9 mouse cellular contexts compared by ENCODE assay signal in the genomic region with DNA sequence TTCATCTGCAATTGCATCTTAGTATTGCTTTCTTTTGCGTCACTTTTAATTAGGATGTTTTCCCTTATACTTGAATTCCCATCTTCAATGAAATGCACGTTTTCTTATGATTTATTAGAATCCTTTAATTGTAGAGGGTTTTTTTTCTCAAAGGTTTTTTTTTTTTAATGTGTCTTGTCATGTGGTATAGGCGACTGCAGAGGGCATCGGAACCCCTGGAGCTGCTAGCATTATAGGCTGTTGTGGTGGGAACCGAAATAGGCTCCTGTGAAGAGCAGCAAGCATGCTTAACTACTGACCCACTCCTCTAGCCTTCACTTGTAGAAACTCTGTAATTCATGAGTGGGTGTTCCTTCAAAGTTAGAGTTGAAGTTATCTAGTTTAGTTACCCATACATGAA. TPM values are rescaled to one million over a fixed set of nuclear protein-coding genes. Genes with fewer than 3 reads are reported as not detected.
A peak's percentile ranks its signal among the peaks of the same experiment; 100 is the strongest.
DNase-seq lines count a peak whose midpoint lies in the region; ATAC-seq lines count a peak whose summit lies in the region.
"Had no signal": no experiment of that assay in that cellular context is flagged by ENCODE, and none has a peak within 500 bp of the region (broad histone marks: within the 10 kb centered on the region; RNA-seq: fewer than 3 reads in every experiment).

No protein-coding gene starts in this region.

- H3K9me3 ChIP-seq in embryonic facial prominence, embryonic 11.5 days (replicated peaks; ENCODE audit: control insufficient read depth, low read length): no peaks in the 10 kb centered on the region
- no peaks in the 10 kb centered on the region for H3K9me3 ChIP-seq in limb, embryonic 11.5 days (ENCODE audit: control insufficient read depth, low read length)

- H3K27ac ChIP-seq in embryonic facial prominence, embryonic 11.5 days (replicated peaks; ENCODE audit: low read depth, low read length): no peak overlapping the region
- H3K27ac ChIP-seq in limb, embryonic 11.5 days (replicated peaks; ENCODE audit: low read depth, low read length): no peak overlapping the region

- peak overlapping the region; percentile 98 for H3K9ac ChIP-seq in embryonic facial prominence, embryonic 11.5 days (replicated peaks; ENCODE audit: low read length)
- peak overlapping the region; percentile 37; the same call in 1 of the 2 replicates for H3K9ac ChIP-seq in limb, embryonic 11.5 days (ENCODE audit: low read length)

- H3K4me3 ChIP-seq in embryonic facial prominence, embryonic 11.5 days (ENCODE audit: low read depth, low read length): peak overlapping the region; percentile 98
- peak overlapping the region; percentile 97 for H3K4me3 ChIP-seq in limb, embryonic 11.5 days (ENCODE audit: low read depth, low read length)

- H3K27me3 ChIP-seq in embryonic facial prominence, embryonic 11.5 days (ENCODE audit: control insufficient read depth, insufficient read depth, low read length): no peaks in the 10 kb centered on the region
- no peaks in the 10 kb centered on the region for H3K27me3 ChIP-seq in limb, embryonic 11.5 days (ENCODE audit: control insufficient read depth, insufficient read depth, low read length)

- no peaks in the 10 kb centered on the region for H3K36me3 ChIP-seq in embryonic facial prominence, embryonic 11.5 days (replicated peaks; ENCODE audit: control insufficient read depth, insufficient read depth, low read depth, low read length)
- H3K36me3 ChIP-seq in limb, embryonic 11.5 days (ENCODE audit: control insufficient read depth, insufficient read depth, low read length): no peaks in the 10 kb centered on the region

- 15% methylated on average over 5 of the region's 5 CpGs for WGBS in embryonic facial prominence, embryonic 11.5 days
- 15% methylated on average over 5 of the region's 5 CpGs for WGBS in limb, embryonic 11.5 days

- no peaks in the 10 kb centered on the region; the same call in none of the 2 replicates for H3K4me1 ChIP-seq in embryonic facial prominence, embryonic 11.5 days (ENCODE audit: control insufficient read depth, insufficient read depth, low read length)
- peaks cover 10% of the 10 kb centered on the region; the same call in 1 of the 2 replicates for H3K4me1 ChIP-seq in limb, embryonic 11.5 days (ENCODE audit: control insufficient read depth, insufficient read depth, low read length)

- H3K4me2 ChIP-seq in embryonic facial prominence, embryonic 11.5 days (ENCODE audit: low read depth, low read length): peak overlapping the region; percentile 47
- H3K4me2 ChIP-seq in limb, embryonic 11.5 days (ENCODE audit: low read depth, severe bottlenecking): peak overlapping the region; percentile 43

- ATAC-seq in embryonic facial prominence, embryonic 11.5 days (replicated peaks; ENCODE audit: insufficient number of reproducible peaks, low FRiP score, low TSS enrichment, low read depth): no peak
- no peak for ATAC-seq in limb, embryonic 11.5 days (ENCODE audit: insufficient number of reproducible peaks, low FRiP score, low TSS enrichment, low read depth)

- DNase-seq in thymus, postnatal 0 days (ENCODE audit: low spot score): peak; percentile 43
- DNase-seq in thymus, postnatal 10 days (ENCODE audit: low spot score in 2 of 2): no peak
- DNase-seq in embryonic facial prominence, embryonic 11.5 days (ENCODE audit: low spot score): peak; percentile 35
- no peak for DNase-seq in limb, embryonic 11.5 days (ENCODE audit: low spot score)
- peak; percentile 25 for DNase-seq in retina, postnatal 1 day
- DNase-seq in left cerebral cortex, adult 9 months (ENCODE audit: low spot score in 2 of 2): no peak
- no peak for DNase-seq in gastrocnemius, postnatal 25 days
- DNase-seq in right cerebral cortex, postnatal 25 days: no peak

RNA-seq across cellular contexts. Expression of gene Bnip2, which starts 1.1 kb away (rescaled TPM):
- polyA plus RNA-seq in thymus, postnatal 0 days (2015; fragmentation: Nextera tagmentation; extraction: Ambion mirVana): 94.6 and 95.3 TPM in 2 replicates
- 124 and 138 TPM in 2 replicates for polyA plus RNA-seq in embryonic facial prominence, embryonic 11.5 days (2014; fragmentation: Nextera tagmentation; extraction: Ambion mirVana)
- polyA plus RNA-seq in limb, embryonic 11.5 days (2014; fragmentation: Nextera tagmentation; extraction: Ambion mirVana): 113 and 127 TPM in 2 replicates
- 10 to 100 TPM; 73.6 to 76.0 TPM for total RNA-seq in gastrocnemius, postnatal 25 days (2021)

RNA-seq across cellular contexts. Expression of gene Gtf2a2, which starts 22.0 kb away (rescaled TPM):
- 256 and 279 TPM in 2 replicates for polyA plus RNA-seq in thymus, postnatal 0 days (2015; fragmentation: Nextera tagmentation; extraction: Ambion mirVana)
- 226 and 246 TPM in 2 replicates for polyA plus RNA-seq in embryonic facial prominence, embryonic 11.5 days (2014; fragmentation: Nextera tagmentation; extraction: Ambion mirVana)
- polyA plus RNA-seq in limb, embryonic 11.5 days (2014; fragmentation: Nextera tagmentation; extraction: Ambion mirVana): 204 and 208 TPM in 2 replicates
- total RNA-seq in gastrocnemius, postnatal 25 days (2021): 10 to 100 TPM; 49.2 to 49.9 TPM

RNA-seq across cellular contexts. Expression of gene Gcnt3, which starts 47.5 kb away (rescaled TPM):
- 0.08 and 0.10 TPM in 2 replicates for polyA plus RNA-seq in thymus, postnatal 0 days (2015; fragmentation: Nextera tagmentation; extraction: Ambion mirVana)
- not detected in 2 replicates for polyA plus RNA-seq in embryonic facial prominence, embryonic 11.5 days (2014; fragmentation: Nextera tagmentation; extraction: Ambion mirVana)
- 0.06 TPM in 1 of 2 replicates, not detected in the other for polyA plus RNA-seq in limb, embryonic 11.5 days (2014; fragmentation: Nextera tagmentation; extraction: Ambion mirVana)
- not detected for total RNA-seq in gastrocnemius, postnatal 25 days (2021)
- total RNA-seq: neutrophil, adult 5-6 weeks had no signal

Comparison
In these comparisons a context has a peak if more than half of its experiments do, and no peak if none do; other contexts are left out.
1. DNase-seq: peak in thymus, postnatal 0 days (single experiment), embryonic facial prominence, embryonic 11.5 days (single experiment) and retina, postnatal 1 day (single experiment); none in thymus, postnatal 10 days (0 of 2), limb, embryonic 11.5 days (single experiment), left cerebral cortex, adult 9 months (0 of 2), gastrocnemius, postnatal 25 days (single experiment) and right cerebral cortex, postnatal 25 days (single experiment).